23 mouse cellular contexts compared by ENCODE assay signal in the genomic region with DNA sequence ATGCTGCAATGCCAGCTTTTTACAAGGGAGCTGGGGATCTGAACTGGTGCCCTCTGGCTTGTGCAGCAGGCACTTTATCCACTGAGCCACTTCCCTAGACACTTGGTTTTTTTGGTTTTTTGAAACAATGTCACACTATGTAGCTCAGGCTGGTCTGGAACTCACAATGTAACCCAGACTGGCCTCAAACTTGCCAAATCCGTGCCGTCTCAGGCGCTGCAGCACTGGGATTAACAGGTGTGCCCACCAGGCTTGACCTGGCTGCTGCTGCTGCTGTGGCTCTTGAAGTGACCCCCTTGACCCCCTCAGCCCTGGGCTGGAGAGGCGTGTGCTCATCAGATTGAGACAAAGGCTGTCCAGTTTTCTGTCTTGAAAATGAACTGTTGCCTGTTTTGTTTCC. TPM values are rescaled to one million over a fixed set of nuclear protein-coding genes. Genes with fewer than 3 reads are reported as not detected.
"Had no signal": no experiment of that assay in that cellular context is flagged by ENCODE, and none has a peak within 500 bp of the region (broad histone marks: within the 10 kb centered on the region; RNA-seq: fewer than 3 reads in every experiment).

No protein-coding gene starts in this region.

- ATAC-seq: hindbrain, embryonic 16.5 days; hindbrain, postnatal 0 days; inflammation-experienced regulatory T-cells, adult 6 months; intestine, embryonic 15.5 days; intestine, embryonic 16.5 days; intestine, postnatal 0 days had no signal

- DNase-seq: heart, postnatal 10 days; heart, postnatal 14 days; heart, postnatal 36 days; heart, postnatal 4 days; kidney, adult 11 months; kidney, adult 18-20 months; kidney, adult 2 months; kidney, adult 8-10 months; kidney, adult 9 months; kidney, postnatal 10 days; kidney, postnatal 14 days; kidney, postnatal 25 days; kidney, postnatal 36 days; kidney, postnatal 4 days; layer of hippocampus, adult 9-11 months; layer of hippocampus, postnatal 36 days had no signal

RNA-seq across cellular contexts. Expression of a gene that starts 43.2 kb away (rescaled TPM):
- total RNA-seq: heart, postnatal 25 days had no signal
